In the genomic region with DNA sequence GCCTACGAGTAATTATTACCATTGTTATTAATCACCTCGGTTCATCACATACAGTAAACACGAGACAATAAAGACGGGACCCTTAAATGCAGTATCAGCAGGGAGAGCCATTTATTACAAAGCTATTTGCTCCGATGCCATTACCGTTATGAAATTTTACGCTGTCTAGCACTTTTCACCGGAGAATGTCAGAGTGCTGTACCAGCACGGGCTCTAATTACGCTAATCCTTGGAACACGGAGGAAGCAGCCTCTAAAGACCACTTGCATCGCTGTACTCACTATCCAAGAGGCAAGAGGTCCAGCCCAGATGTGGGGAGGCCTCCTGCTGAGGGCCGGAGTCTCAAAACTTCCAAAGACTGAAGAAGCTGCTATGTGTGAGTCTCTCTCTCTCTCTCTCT, we compare ENCODE assay signal across 12 mouse cellular contexts.
A peak's percentile ranks its signal among the peaks of the same experiment; 100 is the strongest.
DNase-seq lines count a peak whose midpoint lies in the region; ATAC-seq lines count a peak whose summit lies in the region.
"Had no signal": no experiment of that assay in that cellular context is flagged by ENCODE, and none has a peak within 500 bp of the region (broad histone marks: within the 10 kb centered on the region; RNA-seq: fewer than 3 reads in every experiment).

No protein-coding gene starts in this region.

- intact Hi-C loops in gastrocnemius, postnatal 14 days (cut with DNase I; ENCODE audit: low total_unique reads): no loop called here

- 0 out of 2 replicates have a peak overlapping the region, but pooled peaks have one; percentile 2 for H3K4me2 ChIP-seq in lung, embryonic 15.5 days
- no peak overlapping the region for H3K4me2 ChIP-seq in embryonic facial prominence, embryonic 11.5 days (ENCODE audit: low read depth, low read length)
- no peak overlapping the region for H3K4me2 ChIP-seq in forebrain, embryonic 14.5 days (ENCODE audit: low read length)
- peak overlapping the region; percentile 45 for H3K4me2 ChIP-seq in neural tube, embryonic 15.5 days
- H3K4me2 ChIP-seq: liver, embryonic 13.5 days had no signal

- no peak overlapping the region for H3K4me3 ChIP-seq in lung, embryonic 15.5 days
- no peak overlapping the region for H3K4me3 ChIP-seq in embryonic facial prominence, embryonic 11.5 days (ENCODE audit: low read depth, low read length)
- no peak overlapping the region for H3K4me3 ChIP-seq in forebrain, embryonic 14.5 days (ENCODE audit: low read depth, low read length)
- H3K4me3 ChIP-seq in neural tube, embryonic 15.5 days (replicated peaks): no peak overlapping the region
- H3K4me3 ChIP-seq: liver, embryonic 13.5 days had no signal

- peaks cover 4% of the 10 kb centered on the region; the same call in 1 of the 2 replicates for H3K4me1 ChIP-seq in lung, embryonic 15.5 days
- no peaks in the 10 kb centered on the region for H3K4me1 ChIP-seq in embryonic facial prominence, embryonic 11.5 days (ENCODE audit: control insufficient read depth, insufficient read depth, low read length)
- H3K4me1 ChIP-seq in forebrain, embryonic 14.5 days (ENCODE audit: control insufficient read depth, insufficient read depth, low read length): 0 out of 2 replicates have a peak, but pooled peaks cover 2% of the 10 kb centered on the region
- peaks cover 16% of the 10 kb centered on the region for H3K4me1 ChIP-seq in neural tube, embryonic 15.5 days

- WGBS in lung, embryonic 15.5 days: 30% methylated on average over 13 of the region's 13 CpGs
- 27% methylated on average over 13 of the region's 13 CpGs for WGBS in embryonic facial prominence, embryonic 11.5 days
- 13% methylated on average over 13 of the region's 13 CpGs for WGBS in forebrain, embryonic 14.5 days
- 14% methylated on average over 13 of the region's 13 CpGs for WGBS in neural tube, embryonic 15.5 days

- no peaks in the 10 kb centered on the region for H3K9me3 ChIP-seq in lung, embryonic 15.5 days
- no peaks in the 10 kb centered on the region for H3K9me3 ChIP-seq in embryonic facial prominence, embryonic 11.5 days (replicated peaks; ENCODE audit: control insufficient read depth, low read length)
- no peaks in the 10 kb centered on the region for H3K9me3 ChIP-seq in forebrain, embryonic 14.5 days (replicated peaks; ENCODE audit: control insufficient read depth, low read length)
- H3K9me3 ChIP-seq in neural tube, embryonic 15.5 days (replicated peaks): no peaks in the 10 kb centered on the region
- H3K9me3 ChIP-seq: liver, embryonic 13.5 days had no signal

- no peak for ATAC-seq in lung, embryonic 15.5 days (ENCODE audit: borderline replicate concordance, extremely low read depth, low FRiP score, low TSS enrichment)
- ATAC-seq in embryonic facial prominence, embryonic 11.5 days (replicated peaks; ENCODE audit: insufficient number of reproducible peaks, low FRiP score, low TSS enrichment, low read depth): no peak
- no peak for ATAC-seq in forebrain, embryonic 14.5 days
- ATAC-seq in neural tube, embryonic 15.5 days (ENCODE audit: low FRiP score): peak; percentile 63; the same call in 1 of the 2 replicates

- H3K36me3 ChIP-seq in lung, embryonic 15.5 days: no peaks in the 10 kb centered on the region
- no peaks in the 10 kb centered on the region for H3K36me3 ChIP-seq in embryonic facial prominence, embryonic 11.5 days (replicated peaks; ENCODE audit: control insufficient read depth, insufficient read depth, low read depth, low read length)
- H3K36me3 ChIP-seq in forebrain, embryonic 14.5 days (ENCODE audit: control insufficient read depth, insufficient read depth, low read length): no peaks in the 10 kb centered on the region
- no peaks in the 10 kb centered on the region for H3K36me3 ChIP-seq in neural tube, embryonic 15.5 days
- H3K36me3 ChIP-seq: liver, embryonic 13.5 days had no signal

- no peaks in the 10 kb centered on the region for H3K27me3 ChIP-seq in lung, embryonic 15.5 days
- no peaks in the 10 kb centered on the region for H3K27me3 ChIP-seq in embryonic facial prominence, embryonic 11.5 days (ENCODE audit: control insufficient read depth, insufficient read depth, low read length)
- no peaks in the 10 kb centered on the region for H3K27me3 ChIP-seq in forebrain, embryonic 14.5 days (replicated peaks; ENCODE audit: control insufficient read depth, insufficient read depth, low read length)
- H3K27me3 ChIP-seq in neural tube, embryonic 15.5 days (replicated peaks): no peaks in the 10 kb centered on the region
- H3K27me3 ChIP-seq: CH12.LX; liver, embryonic 13.5 days had no signal

- H3K9ac ChIP-seq in lung, embryonic 15.5 days: no peak overlapping the region
- no peak overlapping the region for H3K9ac ChIP-seq in embryonic facial prominence, embryonic 11.5 days (replicated peaks; ENCODE audit: low read length)
- H3K9ac ChIP-seq in forebrain, embryonic 14.5 days (ENCODE audit: low read length): no peak overlapping the region
- H3K9ac ChIP-seq in neural tube, embryonic 15.5 days (replicated peaks): no peak overlapping the region
- H3K9ac ChIP-seq: liver, embryonic 13.5 days had no signal

- no peak overlapping the region for H3K27ac ChIP-seq in lung, embryonic 15.5 days
- H3K27ac ChIP-seq in embryonic facial prominence, embryonic 11.5 days (replicated peaks; ENCODE audit: low read depth, low read length): no peak overlapping the region
- H3K27ac ChIP-seq in forebrain, embryonic 14.5 days (ENCODE audit: low read depth, low read length): no peak overlapping the region
- no peak overlapping the region for H3K27ac ChIP-seq in neural tube, embryonic 15.5 days (replicated peaks)
- H3K27ac ChIP-seq: kidney, postnatal 0 days; liver, embryonic 13.5 days; macrophage had no signal

- DNase-seq in lung, postnatal 36 days: no peak
- peak; percentile 45 for DNase-seq in embryonic facial prominence, embryonic 11.5 days (ENCODE audit: low spot score)
- DNase-seq in forebrain, embryonic 14.5 days (ENCODE audit: low spot score): peak; percentile 55
- no peak for DNase-seq in gastrocnemius, postnatal 14 days
- no peak for DNase-seq in testis, postnatal 14 days (ENCODE audit: low spot score)
- DNase-seq: adrenal gland, postnatal 10 days; liver, embryonic 13.5 days had no signal

Comparison
In these comparisons a context has a peak if more than half of its experiments do, and no peak if none do; other contexts are left out.
1. H3K4me2 ChIP-seq: peak in lung, embryonic 15.5 days (single experiment) and neural tube, embryonic 15.5 days (single experiment); none in embryonic facial prominence, embryonic 11.5 days (single experiment) and forebrain, embryonic 14.5 days (single experiment).
2. DNase-seq: peak in embryonic facial prominence, embryonic 11.5 days (single experiment) and forebrain, embryonic 14.5 days (single experiment); none in lung, postnatal 36 days (single experiment), gastrocnemius, postnatal 14 days (single experiment) and testis, postnatal 14 days (single experiment).